Mouse (Mus musculus) heart, postnatal 0 days (tissue): ENCODE measurements around the gene 9030025P20Rik.
"Not testable (repeated sequence)": the region's sequence is repeated elsewhere in the genome, so short reads cannot be mapped to it uniquely, and the experiment has no call there.

Experiments used
- CTCF ChIP-seq: IDR thresholded peaks from 2 replicates; pipeline ENCODE4 v1.5.1; 2016; ENCODE audit warnings: antibody characterized with exemption, control low read depth, low read depth
- EP300 ChIP-seq: IDR thresholded peaks from 2 replicates; pipeline ENCODE4 v1.6.1; 2016; ENCODE audit warnings: antibody characterized with exemption, low read depth

DNA sequence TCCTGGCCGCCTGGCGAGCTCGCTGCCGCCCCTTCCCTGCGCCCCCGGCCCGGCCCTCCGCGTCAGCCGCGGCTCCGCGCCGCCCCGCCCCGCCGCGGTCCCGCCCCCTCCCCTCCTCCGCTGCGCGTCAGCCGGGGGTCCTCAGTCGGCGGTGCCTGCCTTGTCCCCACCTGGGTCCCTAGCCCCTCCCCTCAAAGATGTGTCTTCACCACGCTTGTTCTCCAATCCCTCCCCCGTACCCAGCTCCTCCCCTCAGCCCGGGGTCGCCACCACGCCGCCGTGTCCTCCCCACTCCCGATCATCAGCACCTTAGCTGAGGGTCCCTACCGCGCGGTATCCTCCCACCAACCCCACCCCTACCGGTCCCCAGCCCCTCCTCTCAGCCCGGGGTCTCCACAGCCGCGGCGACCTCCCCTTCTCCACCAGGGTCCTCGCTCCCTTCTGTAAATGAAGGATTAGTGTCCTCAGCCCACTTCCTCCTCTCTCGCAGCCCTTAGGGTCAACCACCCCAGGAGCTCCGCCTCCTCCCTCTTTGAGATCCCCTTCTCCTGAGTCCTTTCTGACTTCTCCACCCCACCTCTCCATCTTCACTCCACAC, 16.6 kb upstream of the 9030025P20Rik start:
- not testable (repeated sequence) for TF ChIP-seq EP300, CTCF
